Mouse (Mus musculus) kidney, adult 9 months (tissue): ENCODE measurements at regions not wholly inside any gene's neighbourhood (a gene's known extent, or its start where the extent isn't known, plus 50 kb on each side); places are given as distances from the start of the nearest gene placed in this dataset.

Experiments used
- DNase-seq: peaks from one replicate; pipeline ENCODE4 v3.0.0; 2022

- DNase-seq = no peak
Measured at GRCm38 (mm10) chr3:66422445-66423037, 125.9 kb upstream of the Veph1 start.

- peak; percentile 30 for DNase-seq
Measured at GRCm38 (mm10) chr3:66410706-66411277, 114.2 kb upstream of the Veph1 start.

- no peak for DNase-seq
Measured at GRCm38 (mm10) chr3:66408791-66409190, 112.2 kb upstream of the Veph1 start.

GRCm38 (mm10) chr3:66405645-66406044 lies 109.0 kb upstream of the Veph1 start:
- DNase-seq = no peak

- no peak for DNase-seq
Measured at GRCm38 (mm10) chr3:66403707-66404106, 107.1 kb upstream of the Veph1 start.

- no peak for DNase-seq
Measured at GRCm38 (mm10) chr3:66400791-66401568, 104.3 kb upstream of the Veph1 start.

GRCm38 (mm10) chr3:66398214-66399150 lies 101.8 kb upstream of the Veph1 start:
- peak; percentile 5 for DNase-seq

- no peak for DNase-seq
Measured at GRCm38 (mm10) chr3:66375088-66375910, 78.7 kb upstream of the Veph1 start.

- DNase-seq = no peak
Measured at GRCm38 (mm10) chr3:66374603-66375002, 78.0 kb upstream of the Veph1 start.

- no peak for DNase-seq
Measured at GRCm38 (mm10) chr3:66373807-66374575, 77.4 kb upstream of the Veph1 start.
